Mouse (Mus musculus) MEL (cell line): ENCODE data around the gene Gsto2. TPM values are rescaled to one million over a fixed set of nuclear protein-coding genes. Genes with fewer than 3 reads are reported as not detected.
A peak's percentile ranks its signal among the peaks of the same experiment; 100 is the strongest.

Experiments
- DNase-seq: peaks from one replicate; pipeline ENCODE4 v3.0.0; 2011; ENCODE audit warnings: low read depth, low spot score
- H3K27ac ChIP-seq: 2 replicates; pipeline ENCODE4 v1.5.1; 2012; ENCODE audit warnings: low read depth, mild to moderate bottlenecking, control low read depth, low read length, moderate library complexity; ENCODE audit not compliant: control insufficient read depth
- H3K27me3 ChIP-seq, 2 experiments: fragments of 150-350 bp in 1 of 2; sonication (generic) in 1 of 2; 2 replicates each; pipeline ENCODE4 v1.6.1; 2012; ENCODE audit warnings: low read length in 2 of 2, mild to moderate bottlenecking in 2 of 2, improper control_type of control experiment in 1 of 2, moderate library complexity in 1 of 2; ENCODE audit not compliant: insufficient read depth in 2 of 2, control insufficient read depth in 1 of 2
- H3K36me3 ChIP-seq, 2 experiments: 2 replicates each; pipeline ENCODE4 v1.6.1; 2012 to 2014; ENCODE audit warnings: low read length in 2 of 2, improper control_type of control experiment in 1 of 2, inconsistent platforms in 1 of 2, mild to moderate bottlenecking in 1 of 2; ENCODE audit not compliant: insufficient read depth in 2 of 2, control insufficient read depth in 1 of 2
- H3K4me1 ChIP-seq, 2 experiments: fragments of 150-350 bp in 1 of 2; sonication (generic) in 1 of 2; 2 replicates each; pipeline ENCODE4 v1.6.1; 2012; ENCODE audit warnings: low read length in 2 of 2, improper control_type of control experiment in 1 of 2, mild to moderate bottlenecking in 1 of 2; ENCODE audit not compliant: insufficient read depth in 2 of 2, control insufficient read depth in 1 of 2
- H3K4me3 ChIP-seq, 2 experiments: fragments of 150-350 bp in 1 of 2; sonication (generic) in 1 of 2; 2 replicates each; pipeline ENCODE4 v1.5.1; 2012; ENCODE audit warnings: low read depth in 2 of 2, low read length in 2 of 2, mild to moderate bottlenecking in 2 of 2, moderate library complexity in 2 of 2, control low read depth in 1 of 2, improper control_type of control experiment in 1 of 2; ENCODE audit not compliant: control insufficient read depth in 1 of 2, insufficient read depth in 1 of 2
- H3K79me2 ChIP-seq: 2 replicates; pipeline ENCODE4 v1.6.1; 2012; ENCODE audit warnings: mild to moderate bottlenecking, low read length, moderate library complexity; ENCODE audit not compliant: control insufficient read depth, poor library complexity, insufficient read depth
- H3K9ac ChIP-seq: 2 replicates; pipeline ENCODE4 v1.6.1; 2012; ENCODE audit warnings: low read depth, mild to moderate bottlenecking, control low read depth, low read length, moderate library complexity; ENCODE audit not compliant: control insufficient read depth, poor library complexity, severe bottlenecking
- H3K9me3 ChIP-seq: fragments of 150-350 bp; sonication (generic); replicated peaks from 2 replicates; pipeline ENCODE4 v1.6.1; 2012; ENCODE audit warnings: mild to moderate bottlenecking, low read length, improper control_type of control experiment, moderate library complexity; ENCODE audit not compliant: insufficient read depth
- BHLHE40 ChIP-seq: IDR thresholded peaks from 2 replicates; pipeline ENCODE4 v1.6.1; 2012; ENCODE audit warnings: low read depth, mild to moderate bottlenecking, inconsistent platforms, low read length, improper control_type of control experiment, borderline replicate concordance
- CHD2 ChIP-seq: IDR thresholded peaks from 2 replicates; pipeline ENCODE4 v1.6.1; 2011; ENCODE audit warnings: low read length, improper control_type of control experiment
- CTCF ChIP-seq, 3 experiments: IDR thresholded peaks in 2 of 3; conservative IDR thresholded peaks in 1 of 3; 2 replicates each; pipeline ENCODE4 v1.5.1; 2011 to 2012; ENCODE audit warnings: low read length in 3 of 3, low read depth in 2 of 3, mild to moderate bottlenecking in 2 of 3, improper control_type of control experiment in 1 of 3, inconsistent platforms in 1 of 3, mixed read lengths in 1 of 3, moderate library complexity in 1 of 3; ENCODE audit not compliant: control insufficient read depth in 1 of 3, insufficient read depth in 1 of 3, poor library complexity in 1 of 3, severe bottlenecking in 1 of 3
- E2F4 ChIP-seq: IDR thresholded peaks from 2 replicates; pipeline ENCODE4 v1.6.1; 2011; ENCODE audit warnings: low read depth, low read length, improper control_type of control experiment, borderline replicate concordance
- ELF1 ChIP-seq: IDR thresholded peaks from 2 replicates; pipeline ENCODE4 v1.6.1; 2014; ENCODE audit warnings: low read depth, mild to moderate bottlenecking, inconsistent platforms, low read length, improper control_type of control experiment, moderate library complexity
- EP300 ChIP-seq, 2 experiments: IDR thresholded peaks; 2 replicates each; pipeline ENCODE4 v1.6.1; 2011; ENCODE audit warnings: improper control_type of control experiment in 2 of 2, low read length in 2 of 2, low read depth in 1 of 2, mild to moderate bottlenecking in 1 of 2
- GATA1 ChIP-seq: IDR thresholded peaks from 2 replicates; pipeline ENCODE4 v1.6.1; 2011; ENCODE audit warnings: low read depth, low read length, improper control_type of control experiment
- MAZ ChIP-seq: IDR thresholded peaks from 2 replicates; pipeline ENCODE4 v1.6.1; 2012; ENCODE audit warnings: low read depth, mild to moderate bottlenecking, inconsistent platforms, low read length, improper control_type of control experiment
- MYB ChIP-seq: IDR thresholded peaks from 2 replicates; pipeline ENCODE4 v1.6.1; 2011; ENCODE audit warnings: mild to moderate bottlenecking, low read depth, low read length, improper control_type of control experiment
- POLR2AphosphoS2 ChIP-seq: IDR thresholded peaks from 2 replicates; pipeline ENCODE4 v1.6.1; 2011; ENCODE audit warnings: low read length, improper control_type of control experiment
- RAD21 ChIP-seq: IDR thresholded peaks from 2 replicates; pipeline ENCODE4 v1.6.1; 2011; ENCODE audit warnings: mild to moderate bottlenecking, low read depth, low read length, improper control_type of control experiment
- SIN3A ChIP-seq: IDR thresholded peaks from 2 replicates; pipeline ENCODE4 v1.6.1; 2012; ENCODE audit warnings: low read length, improper control_type of control experiment, inconsistent platforms
- SMC3 ChIP-seq: IDR thresholded peaks from 2 replicates; pipeline ENCODE4 v1.6.1; 2011; ENCODE audit warnings: low read depth, low read length, improper control_type of control experiment
- TAL1 ChIP-seq: IDR thresholded peaks from 2 replicates; pipeline ENCODE4 v1.6.1; 2012; ENCODE audit warnings: mild to moderate bottlenecking, inconsistent platforms, low read length, moderate library complexity, mixed read lengths
- USF2 ChIP-seq, 2 experiments: IDR thresholded peaks; 2 replicates each; pipeline ENCODE4 v1.6.1; 2011 to 2012; ENCODE audit warnings: improper control_type of control experiment in 2 of 2, low read length in 2 of 2, borderline replicate concordance in 1 of 2, inconsistent platforms in 1 of 2, low read depth in 1 of 2, mild to moderate bottlenecking in 1 of 2; ENCODE audit not compliant: insufficient read depth in 1 of 2
- ZC3H11A ChIP-seq: IDR thresholded peaks from 2 replicates; pipeline ENCODE4 v1.6.1; 2012; ENCODE audit warnings: low read depth, mild to moderate bottlenecking, inconsistent platforms, low read length, improper control_type of control experiment
- ZKSCAN1 ChIP-seq: IDR thresholded peaks from 2 replicates; pipeline ENCODE4 v1.6.1; 2012; ENCODE audit warnings: low read depth, mild to moderate bottlenecking, inconsistent platforms, low read length, improper control_type of control experiment, moderate library complexity
- ZMIZ1 ChIP-seq: IDR thresholded peaks from 2 replicates; pipeline ENCODE4 v1.6.1; 2012; ENCODE audit warnings: low read depth, mild to moderate bottlenecking, inconsistent platforms, low read length, improper control_type of control experiment, moderate library complexity
- ZNF384 ChIP-seq: IDR thresholded peaks from 2 replicates; pipeline ENCODE4 v1.6.1; 2012; ENCODE audit warnings: low read depth, mild to moderate bottlenecking, inconsistent platforms, low read length, improper control_type of control experiment
- polyA plus RNA-seq, 2 experiments: library from polyadenylated mRNA; stranded (reverse) in 1 of 2; unstranded in 1 of 2; fragments of >175 nt in 1 of 2; fragments of >200 nt in 1 of 2; gene quantifications; 2 replicates each; pipeline versions ENCODE4 v1.2.1 to v1.2.4; 2012; ENCODE audit warnings: low replicate concordance in 2 of 2, low read depth in 1 of 2; ENCODE audit not compliant: insufficient read length in 2 of 2, insufficient read depth in 1 of 2, missing spikeins in 1 of 2
- total RNA-seq: library from RNA; depleted of rRNA; stranded (reverse); fragments of 300-350 nt; gene quantifications from 2 replicates; pipeline ENCODE4 v1.2.3, GENCODE M21; 2012

The Gsto2 gene
- total and polyA plus RNA-seq, 3 experiments, result 0.14 TPM; not detected in 2

DNA sequence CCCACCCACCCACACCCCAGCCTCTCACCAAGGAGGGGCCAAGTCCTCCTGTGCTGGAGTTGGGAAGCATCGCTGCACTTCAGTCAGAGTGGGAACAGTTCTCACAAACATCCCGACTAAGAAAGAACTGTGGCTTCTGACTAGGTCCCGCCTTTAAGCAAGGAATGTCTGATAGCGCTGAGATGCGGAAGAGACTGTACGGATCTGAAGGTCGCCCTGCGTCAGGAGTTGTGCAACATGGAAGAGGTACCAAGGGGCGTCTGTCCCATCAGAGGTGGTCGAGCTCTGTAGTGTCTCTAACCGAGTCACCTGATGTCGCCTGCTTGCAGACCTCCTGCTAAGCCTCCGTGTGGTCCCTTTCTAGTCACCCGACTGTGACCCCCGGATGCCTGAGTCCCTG, 10.9 kb downstream of the Gsto2 start:
- TF ChIP-seq SMC3 (no peak), BHLHE40 (no peak), MYB (no peak), ZNF384 (no peak), POLR2AphosphoS2 (no peak), EP300 (IDR thresholded peaks at IDR 0.05; ENCODE audit: low read depth in 1 of 2, low read length in 2 of 2) (no peak), ZKSCAN1 (no peak), ZMIZ1 (no peak), CHD2 (no peak), USF2 (IDR thresholded peaks at IDR 0.05; ENCODE audit: borderline replicate concordance in 1 of 2, insufficient read depth in 1 of 2, low read depth in 1 of 2, low read length in 2 of 2) (no peak)
- H3K79me2 ChIP-seq, result no peaks in the 10 kb centered on the region
- no peaks in the 10 kb centered on the region for H3K9me3 ChIP-seq
- no peak overlapping the region for H3K9ac ChIP-seq
- no peaks in the 10 kb centered on the region for H3K4me1 ChIP-seq
- no peak overlapping the region for H3K4me3 ChIP-seq
- no peak overlapping the region for H3K27ac ChIP-seq
- no peak for DNase-seq
- H3K36me3 ChIP-seq, result no peaks in the 10 kb centered on the region
- peaks cover 0 to 2% of the 10 kb centered on the region in 2 experiments; a peak in 1 of 4 replicates for H3K27me3 ChIP-seq

DNA sequence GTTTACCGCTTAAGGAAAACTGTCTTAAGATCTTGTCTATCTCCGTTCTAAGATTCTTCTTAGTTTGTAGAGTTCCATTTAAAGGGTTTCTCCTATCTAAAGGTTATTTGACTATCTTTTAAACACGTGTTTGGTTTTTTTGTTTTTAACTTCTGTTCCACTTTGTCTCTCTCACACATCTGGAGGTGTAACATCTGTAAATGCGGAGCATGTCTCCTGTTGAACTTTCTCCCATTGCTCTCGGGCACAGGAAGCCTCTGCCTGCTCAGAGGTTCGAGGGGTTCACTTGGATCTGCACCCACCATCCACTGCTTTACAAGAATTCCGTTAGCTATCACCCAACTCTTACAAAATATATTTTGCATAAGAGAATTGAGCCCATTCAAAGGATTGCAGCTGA, 16.2 kb downstream of the Gsto2 start:
- Histone ChIP-seq H3K9me3 (no peaks in the 10 kb centered on the region), H3K4me1 (0 out of 4 replicates have a peak, but pooled peaks cover 0 to 3% of the 10 kb centered on the region in 2 experiments), H3K27me3 (peaks cover 0 to 2% of the 10 kb centered on the region in 2 experiments; a peak in 1 of 4 replicates), H3K4me3 (no peak overlapping the region), H3K79me2 (no peaks in the 10 kb centered on the region), H3K9ac (no peak overlapping the region), H3K36me3 (peaks cover 0 to 2% of the 10 kb centered on the region in 2 experiments; a peak in 1 of 4 replicates), H3K27ac (no peak overlapping the region)
- no peak for DNase-seq
- no peak for TF ChIP-seq GATA1

- no peak overlapping the region for H3K4me3 ChIP-seq
- H3K79me2 ChIP-seq, result no peaks in the 10 kb centered on the region
- H3K9me3 ChIP-seq, result no peaks in the 10 kb centered on the region
- peak; percentile 92 for DNase-seq
- H3K36me3 ChIP-seq, result peaks cover 0 to 2% of the 10 kb centered on the region in 2 experiments; a peak in 1 of 4 replicates
- TF ChIP-seq GATA1 (no peak), CTCF (IDR thresholded peaks at IDR 0.05 in 2 of 3, conservative IDR thresholded peaks at IDR 0.05 in 1 of 3; ENCODE audit: control insufficient read depth in 1 of 3, insufficient read depth in 1 of 3, low read depth in 2 of 3, low read length in 3 of 3, poor library complexity in 1 of 3, severe bottlenecking in 1 of 3) (peak in 2 of 3 experiments; percentile 98 to 100; a peak in 5 of 6 replicates), TAL1 (no peak), RAD21 (peak; percentile 99), ZMIZ1 (no peak), SMC3 (peak; percentile 100), SIN3A (peak; percentile 57; the same call in 1 of the 2 replicates), E2F4 (no peak), ZC3H11A (peak; percentile 100), MAZ (no peak), ELF1 (0 out of 2 replicates have a peak, but pooled peaks have one; percentile 12), POLR2AphosphoS2 (no peak)
- TF ChIP-seq, all 39 proteins: peak for 6
- Histone ChIP-seq H3K27me3 (peaks cover 0 to 2% of the 10 kb centered on the region in 2 experiments; a peak in 1 of 4 replicates), H3K4me1 (0 out of 4 replicates have a peak, but pooled peaks cover 0 to 3% of the 10 kb centered on the region in 2 experiments), H3K9ac (no peak overlapping the region), H3K27ac (no peak overlapping the region)
These were observed 17.0 kb downstream of the Gsto2 start for GRCm38 (mm10) chr19:47882151-47882881.
